Mouse (Mus musculus) heart, adult 9 months (tissue): ENCODE data around the gene Nop2.
"Not testable (repeated sequence)": the region's sequence is repeated elsewhere in the genome, so short reads cannot be mapped to it uniquely, and the experiment has no call there.

Source experiments
- DNase-seq, 2 experiments: peaks; one replicate each; pipeline ENCODE4 v3.0.0; 2022; ENCODE audit warnings: low spot score in 2 of 2

The Nop2 gene

GRCm38 (mm10) chr6:125153682-125154081, 22.0 kb downstream of the Nop2 start:
- no peak for DNase-seq

- DNase-seq, result no peak
Measured at GRCm38 (mm10) chr6:125154550-125154949, 22.8 kb downstream of the Nop2 start.

GRCm38 (mm10) chr6:125155262-125155661, 23.6 kb downstream of the Nop2 start:
- no peak for DNase-seq

- DNase-seq, result no peak
Measured at GRCm38 (mm10) chr6:125156491-125156890, 24.8 kb downstream of the Nop2 start.

GRCm38 (mm10) chr6:125156903-125157614, 25.4 kb downstream of the Nop2 start:
- no peak for DNase-seq

- no peak for DNase-seq
Measured at GRCm38 (mm10) chr6:125158944-125159492, 27.3 kb downstream of the Nop2 start.

- DNase-seq, result no peak
Measured at GRCm38 (mm10) chr6:125159773-125160557, 28.3 kb downstream of the Nop2 start.

GRCm38 (mm10) chr6:125160558-125160853, 28.8 kb downstream of the Nop2 start:
- no peak for DNase-seq

- DNase-seq, result peak; percentile 89
Measured at GRCm38 (mm10) chr6:125160854-125161760, 29.4 kb downstream of the Nop2 start.

GRCm38 (mm10) chr6:125161971-125162370, 30.3 kb downstream of the Nop2 start:
- peak; percentile 56 to 70 for DNase-seq

- not testable (repeated sequence) for DNase-seq
Measured at GRCm38 (mm10) chr6:125162615-125163305, 31.1 kb downstream of the Nop2 start.

- DNase-seq, result peak; percentile 35 to 52
Measured at GRCm38 (mm10) chr6:125163801-125164657, 32.3 kb downstream of the Nop2 start.

GRCm38 (mm10) chr6:125164672-125165327, 33.1 kb downstream of the Nop2 start:
- peak; percentile 63 to 64 for DNase-seq

- DNase-seq, result peak; percentile 98 to 99
Measured at GRCm38 (mm10) chr6:125165328-125165891, 33.7 kb downstream of the Nop2 start.

- DNase-seq, result peak; percentile 94 to 96
Measured at GRCm38 (mm10) chr6:125166051-125166751, 34.5 kb downstream of the Nop2 start, which contains the start of gene Gapdh. Gene Gapdh (minus strand): TSS chr6:125166467.

GRCm38 (mm10) chr6:125166861-125167650, 35.3 kb downstream of the Nop2 start:
- peak; percentile 79 to 82 for DNase-seq

- DNase-seq, result no peak
Measured at GRCm38 (mm10) chr6:125168086-125168485, 36.4 kb downstream of the Nop2 start.

GRCm38 (mm10) chr6:125170194-125170593, 38.5 kb downstream of the Nop2 start:
- DNase-seq, result no peak
